Mouse (Mus musculus) heart, postnatal 10 days (tissue): ENCODE data around the gene Cenpi. TPM values are rescaled to one million over a fixed set of nuclear protein-coding genes. Genes with fewer than 3 reads are reported as not detected.
A peak's percentile ranks its signal among the peaks of the same experiment; 100 is the strongest.
"Not testable (repeated sequence)": the region's sequence is repeated elsewhere in the genome, so short reads cannot be mapped to it uniquely, and the experiment has no call there.

Experiments
- DNase-seq, 2 experiments: peaks; one replicate each; pipeline ENCODE4 v3.0.0; 2021
- intact Hi-C: fragments of 180-260 bp; cut with DNase I; formaldehyde crosslinking; loops from one replicate; pipeline ENCODE4 v1.15.1; 2025
- total RNA-seq, 2 experiments: library from RNA; stranded (reverse); gene quantifications; 2 replicates each; pipeline ENCODE4 v1.2.3; 2021

Gene Cenpi
- 1 to 10 TPM; 4.5 to 6.3 TPM for total RNA-seq

GRCm38 (mm10) chrX:134307534-134308274 lies at the start of gene Cenpi:
Gene Cenpi, plus strand, starts transcription at chrX:134308084.
- peak; percentile 87 to 91 for DNase-seq
- intact Hi-C loops = no loop called here

GRCm38 (mm10) chrX:134261191-134261590 lies 46.7 kb upstream of the Cenpi start:
- no peak for DNase-seq
- intact Hi-C loops = no loop called here

GRCm38 (mm10) chrX:134262129-134262528 lies 45.8 kb upstream of the Cenpi start:
- no peak for DNase-seq
- intact Hi-C loops = no loop called here

GRCm38 (mm10) chrX:134275715-134276114 lies 32.2 kb upstream of the Cenpi start:
- DNase-seq = peak; percentile 52 to 57
- intact Hi-C loops = no loop called here

GRCm38 (mm10) chrX:134276275-134277160 lies 31.4 kb upstream of the Cenpi start, which contains the start of gene Trmt2b:
Gene Trmt2b, minus strand, starts transcription at chrX:134276984.
- peak; percentile 71 to 75 for DNase-seq
- intact Hi-C loops = no loop called here

GRCm38 (mm10) chrX:134280531-134280930 lies 27.4 kb upstream of the Cenpi start:
- no peak for DNase-seq
- intact Hi-C loops = no loop called here

GRCm38 (mm10) chrX:134285102-134285501 lies 22.8 kb upstream of the Cenpi start:
- intact Hi-C loops = no loop called here
- no peak for DNase-seq

GRCm38 (mm10) chrX:134285791-134286190 lies 22.1 kb upstream of the Cenpi start:
- no peak for DNase-seq
- intact Hi-C loops = no loop called here

GRCm38 (mm10) chrX:134287305-134287704 lies 20.6 kb upstream of the Cenpi start:
- DNase-seq = no peak
- intact Hi-C loops = no loop called here

- intact Hi-C loops = no loop called here
- DNase-seq = peak; percentile 15 to 26
These were observed 11.6 kb upstream of the Cenpi start for GRCm38 (mm10) chrX:134296301-134296700.

- intact Hi-C loops = no loop called here
- peak in 1 of 2 experiments; percentile 2 for DNase-seq
These were observed 11.1 kb upstream of the Cenpi start for GRCm38 (mm10) chrX:134296737-134297136.

- intact Hi-C loops = no loop called here
- DNase-seq = peak in 1 of 2 experiments; percentile 4
These were observed 10.7 kb upstream of the Cenpi start for GRCm38 (mm10) chrX:134297195-134297594.

GRCm38 (mm10) chrX:134300219-134300618 lies 7.7 kb upstream of the Cenpi start:
- intact Hi-C loops = no loop called here

GRCm38 (mm10) chrX:134303287-134303686 lies 4.6 kb upstream of the Cenpi start:
- intact Hi-C loops = no loop called here
- no peak for DNase-seq

More at GRCm38 (mm10) chrX:134300219-134300618, 7.7 kb upstream of the Cenpi start:
- DNase-seq = no peak

- no peak for DNase-seq
- intact Hi-C loops = no loop called here
These were observed 371 bp downstream of the Cenpi start for GRCm38 (mm10) chrX:134308275-134308634.

- intact Hi-C loops = loop anchor here (10.0 kb wide), 2 partner anchors 246 to 366 kb away; no protein-coding TSS in a partner anchor
- not testable (repeated sequence) for DNase-seq
These were observed 3.3 kb downstream of the Cenpi start for GRCm38 (mm10) chrX:134311193-134311592.

- peak; percentile 23 to 24 for DNase-seq
- intact Hi-C loops = loop anchor here (5.0 to 10.0 kb wide), 3 partner anchors 187 to 375 kb away; no protein-coding TSS in a partner anchor
These were observed 11.5 kb downstream of the Cenpi start for GRCm38 (mm10) chrX:134319153-134319932.

GRCm38 (mm10) chrX:134333280-134333679 lies 25.4 kb downstream of the Cenpi start:
- intact Hi-C loops = no loop called here
- DNase-seq = peak in 1 of 2 experiments; percentile 13

GRCm38 (mm10) chrX:134342735-134343134 lies 34.9 kb downstream of the Cenpi start:
- intact Hi-C loops = no loop called here
- no peak for DNase-seq

GRCm38 (mm10) chrX:134350205-134350604 lies 42.3 kb downstream of the Cenpi start:
- intact Hi-C loops = loop anchor here (10.0 kb wide), 1 partner anchor 215 kb away; no protein-coding TSS in a partner anchor
- DNase-seq = no peak
